Mouse (Mus musculus) intestine, embryonic 15.5 days (tissue): ENCODE data around the gene Ndufa13. TPM values are rescaled to one million over a fixed set of nuclear protein-coding genes. Genes with fewer than 3 reads are reported as not detected.
A peak's percentile ranks its signal among the peaks of the same experiment; 100 is the strongest.
"Not testable (repeated sequence)": the region's sequence is repeated elsewhere in the genome, so short reads cannot be mapped to it uniquely, and the experiment has no call there.

Experiments used
- ATAC-seq: fragments of 200-750 bp; cut with Nextera tagmentation; 2 replicates; pipeline ENCODE4 v1.8.0; 2017; ENCODE audit warnings: moderate TSS enrichment, moderate library complexity
- H3K27ac ChIP-seq: fragments of 300-500 bp; sonication (generic); 2 replicates; pipeline ENCODE4 v1.5.1; 2015; ENCODE audit warnings: mild to moderate bottlenecking, inconsistent platforms
- H3K27me3 ChIP-seq: fragments of 300-500 bp; sonication (generic); replicated peaks from 2 replicates; pipeline ENCODE4 v1.6.1; 2015; ENCODE audit warnings: inconsistent platforms
- H3K36me3 ChIP-seq: fragments of 300-500 bp; sonication (generic); 2 replicates; pipeline ENCODE4 v1.6.1; 2015; ENCODE audit warnings: inconsistent platforms
- H3K4me1 ChIP-seq: fragments of 300-500 bp; sonication (generic); replicated peaks from 2 replicates; pipeline ENCODE4 v1.6.1; 2015; ENCODE audit warnings: inconsistent platforms
- H3K4me2 ChIP-seq: fragments of 300-500 bp; sonication (generic); replicated peaks from 2 replicates; pipeline ENCODE4 v1.6.1; 2015; ENCODE audit warnings: mild to moderate bottlenecking, inconsistent platforms
- H3K4me3 ChIP-seq: fragments of 300-500 bp; sonication (generic); replicated peaks from 2 replicates; pipeline ENCODE4 v1.5.1; 2015; ENCODE audit warnings: inconsistent platforms
- H3K9ac ChIP-seq: fragments of 300-500 bp; sonication (generic); 2 replicates; pipeline ENCODE4 v1.6.1; 2015; ENCODE audit warnings: inconsistent platforms
- H3K9me3 ChIP-seq: fragments of 300-500 bp; sonication (generic); 2 replicates; pipeline ENCODE4 v1.6.1; 2016; ENCODE audit warnings: inconsistent platforms
- WGBS: fragments of 180-500 bp; shearing (Covaris S2); methylation state at CpG from one replicate; pipeline ENCODE4 v1.1.7; 2015; 5-methylcytosine and 5-hydroxymethylcytosine counted together
- polyA plus RNA-seq: library from polyadenylated mRNA; unstranded; fragments of >200 nt; fragmentation: Nextera tagmentation; extraction: Ambion mirVana; gene quantifications from 2 replicates; pipeline ENCODE4 v1.2.1, GENCODE M21; 2015

The Ndufa13 gene
- 212 and 213 TPM in 2 replicates for polyA plus RNA-seq

GRCm38 (mm10) chr8:69902163-69903062 lies at the start of gene Ndufa13, which contains the start of the genes Tssk6 and Yjefn3:
Gene Ndufa13 (minus strand): TSS chr8:69902558.
Gene Tssk6 (plus strand): TSS chr8:69902184.
Gene Yjefn3 (minus strand): TSS chr8:69902712.
- 4% methylated on average over 89 of the region's 89 CpGs for WGBS

GRCm38 (mm10) chr8:69950300-69950699 lies 47.9 kb upstream of the Ndufa13 start:
- H3K4me2 ChIP-seq, result no peak overlapping the region
- peaks cover 12% of the 10 kb centered on the region; the same call in 1 of the 2 replicates for H3K36me3 ChIP-seq
- peak; percentile 73 for ATAC-seq
- no peak overlapping the region for H3K4me3 ChIP-seq
- H3K27me3 ChIP-seq, result no peaks in the 10 kb centered on the region
- H3K9ac ChIP-seq, result no peak overlapping the region
- H3K9me3 ChIP-seq, result no peaks in the 10 kb centered on the region
- 77% methylated on average over 2 of the region's 2 CpGs for WGBS
- no peaks in the 10 kb centered on the region for H3K4me1 ChIP-seq
- H3K27ac ChIP-seq, result no peak overlapping the region

More at GRCm38 (mm10) chr8:69902163-69903062, at the start of gene Ndufa13, which contains the start of the genes Tssk6 and Yjefn3:
- Histone ChIP-seq H3K9ac (peak within 1 kb of the TSS; percentile 82), H3K4me1 (peaks cover 20% of the 10 kb centered on the region), H3K4me3 (peak within 1 kb of the TSS; percentile 64), H3K27me3 (no peaks in the 10 kb centered on the region), H3K36me3 (0 out of 2 replicates have a peak, but pooled peaks cover 4% of the 10 kb centered on the region), H3K4me2 (peak within 1 kb of the TSS; percentile 96), H3K9me3 (no peaks in the 10 kb centered on the region), H3K27ac (peak within 1 kb of the TSS; percentile 92)
- peak; percentile 50 for ATAC-seq

- H3K4me2 ChIP-seq, H3K9me3 ChIP-seq, H3K36me3 ChIP-seq, H3K27me3 ChIP-seq, ATAC-seq, H3K27ac ChIP-seq, H3K9ac ChIP-seq, H3K4me3 ChIP-seq: not testable (repeated sequence)
- 75% methylated on average over 3 of the region's 3 CpGs for WGBS
- H3K4me1 ChIP-seq, result peaks cover 27% of the 10 kb centered on the region
Observed at GRCm38 (mm10) chr8:69942495-69942894, 40.1 kb upstream of the Ndufa13 start.

GRCm38 (mm10) chr8:69940386-69940785 lies 38.0 kb upstream of the Ndufa13 start:
- WGBS, result 83% methylated on average over 2 of the region's 2 CpGs
- no peak overlapping the region for H3K4me2 ChIP-seq
- H3K36me3 ChIP-seq, result 0 out of 2 replicates have a peak, but pooled peaks cover under 1% of the 10 kb centered on the region
- H3K4me3 ChIP-seq, result no peak overlapping the region
- ATAC-seq, result no peak
- no peak overlapping the region for H3K9ac ChIP-seq
- 0 out of 2 replicates have a peak overlapping the region, but pooled peaks have one; percentile 5 for H3K27ac ChIP-seq
- H3K9me3 ChIP-seq, result no peaks in the 10 kb centered on the region
- H3K4me1 ChIP-seq, result peaks cover 41% of the 10 kb centered on the region
- H3K27me3 ChIP-seq, result no peaks in the 10 kb centered on the region

GRCm38 (mm10) chr8:69939633-69940032 lies 37.3 kb upstream of the Ndufa13 start:
- Histone ChIP-seq H3K4me3 (no peak overlapping the region), H3K4me2 (no peak overlapping the region), H3K9ac (no peak overlapping the region), H3K9me3 (no peaks in the 10 kb centered on the region), H3K36me3 (no peaks in the 10 kb centered on the region; the same call in 1 of the 2 replicates), H3K27me3 (no peaks in the 10 kb centered on the region), H3K4me1 (peaks cover 41% of the 10 kb centered on the region), H3K27ac (peak overlapping the region; percentile 22; the same call in 1 of the 2 replicates)
- WGBS, result 23% methylated on average over 3 of the region's 3 CpGs
- ATAC-seq, result no peak

- H3K4me1 ChIP-seq, result peaks cover 41% of the 10 kb centered on the region
- 72% methylated on average over 6 of the region's 6 CpGs for WGBS
Observed at GRCm38 (mm10) chr8:69938245-69938982, 36.1 kb upstream of the Ndufa13 start.

GRCm38 (mm10) chr8:69937466-69937865 lies 35.1 kb upstream of the Ndufa13 start:
- Histone ChIP-seq H3K27ac (no peak overlapping the region), H3K9ac (no peak overlapping the region), H3K4me3 (no peak overlapping the region), H3K36me3 (no peaks in the 10 kb centered on the region; the same call in 1 of the 2 replicates), H3K4me2 (no peak overlapping the region), H3K4me1 (peaks cover 41% of the 10 kb centered on the region), H3K9me3 (no peaks in the 10 kb centered on the region), H3K27me3 (no peaks in the 10 kb centered on the region)
- 72% methylated on average over 3 of the region's 3 CpGs for WGBS
- no peak for ATAC-seq

More at GRCm38 (mm10) chr8:69938245-69938982, 36.1 kb upstream of the Ndufa13 start:
- Histone ChIP-seq H3K9ac (no peak overlapping the region), H3K36me3 (no peaks in the 10 kb centered on the region; the same call in 1 of the 2 replicates), H3K27me3 (no peaks in the 10 kb centered on the region), H3K9me3 (no peaks in the 10 kb centered on the region), H3K4me2 (no peak overlapping the region), H3K4me3 (no peak overlapping the region), H3K27ac (no peak overlapping the region)
- no peak for ATAC-seq

GRCm38 (mm10) chr8:69936050-69936794 lies 33.9 kb upstream of the Ndufa13 start:
- no peak overlapping the region for H3K4me2 ChIP-seq
- no peak overlapping the region for H3K4me3 ChIP-seq
- H3K27me3 ChIP-seq, result no peaks in the 10 kb centered on the region
- no peaks in the 10 kb centered on the region; the same call in 1 of the 2 replicates for H3K36me3 ChIP-seq
- H3K9ac ChIP-seq, result no peak overlapping the region
- H3K4me1 ChIP-seq, result peaks cover 37% of the 10 kb centered on the region
- H3K27ac ChIP-seq, result peak overlapping the region; percentile 54; the same call in 1 of the 2 replicates
- ATAC-seq, result peak; percentile 83
- no peaks in the 10 kb centered on the region for H3K9me3 ChIP-seq
- 53% methylated on average over 7 of the region's 7 CpGs for WGBS

GRCm38 (mm10) chr8:69935431-69935830 lies 33.1 kb upstream of the Ndufa13 start:
- H3K4me2 ChIP-seq, result no peak overlapping the region
- ATAC-seq, result peak; percentile 45
- H3K4me3 ChIP-seq, result no peak overlapping the region
- peaks cover 37% of the 10 kb centered on the region for H3K4me1 ChIP-seq
- H3K9ac ChIP-seq, result no peak overlapping the region
- 71% methylated on average over 3 of the region's 3 CpGs for WGBS
- no peaks in the 10 kb centered on the region for H3K9me3 ChIP-seq
- H3K27me3 ChIP-seq, result no peaks in the 10 kb centered on the region
- H3K27ac ChIP-seq, result peak overlapping the region; percentile 54
- H3K36me3 ChIP-seq, result no peaks in the 10 kb centered on the region; the same call in 1 of the 2 replicates

- 80% methylated on average over 5 of the region's 5 CpGs for WGBS
- Histone ChIP-seq H3K4me1 (peaks cover 28% of the 10 kb centered on the region), H3K9me3 (no peaks in the 10 kb centered on the region), H3K4me2 (no peak overlapping the region), H3K4me3 (no peak overlapping the region), H3K27me3 (no peaks in the 10 kb centered on the region), H3K9ac (no peak overlapping the region), H3K36me3 (no peaks in the 10 kb centered on the region; the same call in 1 of the 2 replicates), H3K27ac (no peak overlapping the region)
- ATAC-seq, result no peak
Observed at GRCm38 (mm10) chr8:69934582-69934981, 32.2 kb upstream of the Ndufa13 start.

GRCm38 (mm10) chr8:69933811-69934210 lies 31.5 kb upstream of the Ndufa13 start:
- ATAC-seq, result no peak
- H3K27me3 ChIP-seq, result no peaks in the 10 kb centered on the region
- 74% methylated on average over 2 of the region's 2 CpGs for WGBS

More at GRCm38 (mm10) chr8:69933811-69934210, 31.5 kb upstream of the Ndufa13 start:
- H3K4me2 ChIP-seq, result no peak overlapping the region
- no peaks in the 10 kb centered on the region; the same call in 1 of the 2 replicates for H3K36me3 ChIP-seq
- no peak overlapping the region for H3K27ac ChIP-seq
- no peak overlapping the region for H3K9ac ChIP-seq
- H3K4me3 ChIP-seq, result no peak overlapping the region
- peaks cover 26% of the 10 kb centered on the region for H3K4me1 ChIP-seq
- H3K9me3 ChIP-seq, result no peaks in the 10 kb centered on the region
